Mouse (Mus musculus) forebrain, embryonic 11.5 days (tissue): ENCODE measurements around the gene Gm20388. TPM values are rescaled to one million over a fixed set of nuclear protein-coding genes. Genes with fewer than 3 reads are reported as not detected.

Experiments used
- ATAC-seq: fragments of 200-750 bp; cut with Nextera tagmentation; replicated peaks from 2 replicates; pipeline ENCODE4 v1.8.0; 2017; ENCODE audit warnings: moderate TSS enrichment; ENCODE audit not compliant: low FRiP score
- DNase-seq: peaks from one replicate; pipeline ENCODE4 v3.0.0-alpha.2; 2017; ENCODE audit warnings: low spot score
- H3K27ac ChIP-seq: fragments of 300-500 bp; sonication (generic); 2 replicates; pipeline ENCODE4 v1.5.1; 2014; ENCODE audit warnings: low read depth, low read length
- H3K27me3 ChIP-seq: fragments of 300-500 bp; sonication (generic); 2 replicates; pipeline ENCODE4 v1.6.1; 2014; ENCODE audit warnings: mild to moderate bottlenecking, low read length, mixed read lengths; ENCODE audit not compliant: control insufficient read depth, insufficient read depth
- H3K36me3 ChIP-seq: fragments of 300-500 bp; sonication (generic); 2 replicates; pipeline ENCODE4 v1.6.1; 2014; ENCODE audit warnings: mild to moderate bottlenecking, low read length, moderate library complexity, mixed read lengths; ENCODE audit not compliant: control insufficient read depth, insufficient read depth
- H3K4me1 ChIP-seq: fragments of 300-500 bp; sonication (generic); replicated peaks from 2 replicates; pipeline ENCODE4 v1.6.1; 2014; ENCODE audit warnings: low read length, mixed read lengths; ENCODE audit not compliant: control insufficient read depth, insufficient read depth
- H3K4me2 ChIP-seq: fragments of 300-500 bp; sonication (generic); 2 replicates; pipeline ENCODE4 v1.6.1; 2014; ENCODE audit warnings: low read depth, mild to moderate bottlenecking, low read length, moderate library complexity, mixed read lengths; ENCODE audit not compliant: severe bottlenecking
- H3K4me3 ChIP-seq: fragments of 300-500 bp; sonication (generic); 2 replicates; pipeline ENCODE4 v1.5.1; 2014; ENCODE audit warnings: low read depth, low read length
- H3K9ac ChIP-seq: fragments of 300-500 bp; sonication (generic); 2 replicates; pipeline ENCODE4 v1.6.1; 2014; ENCODE audit warnings: low read length
- H3K9me3 ChIP-seq: fragments of 300-500 bp; sonication (generic); 2 replicates; pipeline ENCODE4 v1.6.1; 2016; ENCODE audit warnings: low read length, mixed read lengths; ENCODE audit not compliant: control insufficient read depth
- WGBS: fragments of 180-500 bp; shearing (Covaris S2); extraction: QIAGEN DNeasy Blood & Tissue Kit; methylation state at CpG from one replicate; pipeline ENCODE4 v1.1.7; 2014; 5-methylcytosine and 5-hydroxymethylcytosine counted together
- polyA plus RNA-seq: library from polyadenylated mRNA; unstranded; fragments of >200 nt; fragmentation: Nextera tagmentation; extraction: Ambion mirVana; gene quantifications from 2 replicates; pipeline ENCODE4 v1.2.1, GENCODE M21; 2014

The Gm20388 gene
- polyA plus RNA-seq, 1 experiment from 2014 or later = not detected

DNA sequence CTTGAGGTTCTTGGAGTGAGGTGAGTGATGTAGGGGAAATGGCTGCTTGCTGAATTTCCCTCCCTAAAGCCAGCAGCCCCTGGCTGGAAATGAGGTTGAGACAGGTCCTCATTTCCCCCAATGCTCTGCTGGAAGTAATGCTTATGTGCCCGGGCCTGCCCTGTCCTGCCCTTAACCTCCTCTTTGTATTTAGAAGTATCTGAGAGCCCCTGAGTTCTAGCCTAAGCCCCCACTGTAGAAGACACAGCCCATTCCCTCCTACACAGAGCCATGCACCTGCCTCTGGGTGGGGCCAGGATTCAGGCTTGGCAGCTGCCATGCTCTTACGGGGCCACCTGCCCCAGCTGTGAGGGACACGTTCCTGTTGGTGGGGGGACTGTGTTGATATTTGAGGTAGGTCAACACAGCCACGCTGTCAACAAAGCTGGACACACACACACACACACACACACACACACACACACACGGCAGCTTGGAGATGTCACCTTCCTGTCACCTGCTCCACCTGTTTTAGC is 2787.7 kb downstream of the Gm20388 start:
- Histone ChIP-seq H3K27me3 (no peaks in the 10 kb centered on the region), H3K27ac (no peak overlapping the region), H3K36me3 (no peaks in the 10 kb centered on the region), H3K9ac (no peak overlapping the region), H3K4me1 (no peaks in the 10 kb centered on the region), H3K4me2 (no peak overlapping the region), H3K9me3 (no peaks in the 10 kb centered on the region), H3K4me3 (no peak overlapping the region)
- ATAC-seq (no peak), DNase-seq (no peak)
- WGBS = 78% methylated on average over 5 of the region's 5 CpGs

- H3K4me3 ChIP-seq = no peak within 1 kb of the TSS
- H3K4me2 ChIP-seq = no peak within 1 kb of the TSS
- H3K27me3 ChIP-seq = no peaks in the 10 kb centered on the region
- no peak within 1 kb of the TSS for H3K27ac ChIP-seq
- no peaks in the 10 kb centered on the region for H3K9me3 ChIP-seq
- peak; percentile 59 for DNase-seq
- no peak for ATAC-seq
- no peak within 1 kb of the TSS for H3K9ac ChIP-seq
- no peaks in the 10 kb centered on the region for H3K36me3 ChIP-seq
- no peaks in the 10 kb centered on the region for H3K4me1 ChIP-seq
- 71% methylated on average over 13 of the region's 13 CpGs for WGBS
Observed at GRCm38 (mm10) chr8:122699005-122699492, 2788.4 kb downstream of the Gm20388 start, which contains the start of gene Cbfa2t3. Gene Cbfa2t3, minus strand, starts transcription at chr8:122699109.

GRCm38 (mm10) chr8:122700628-122701027 is 2790.0 kb downstream of the Gm20388 start:
- ATAC-seq (no peak), DNase-seq (no peak)
- H3K4me1 ChIP-seq = peaks cover 2% of the 10 kb centered on the region; the same call in 1 of the 2 replicates
- H3K27ac ChIP-seq = no peak overlapping the region
- WGBS = 75% methylated on average over 13 of the region's 13 CpGs
- no peaks in the 10 kb centered on the region for H3K27me3 ChIP-seq
- no peak overlapping the region for H3K4me2 ChIP-seq
- no peak overlapping the region for H3K9ac ChIP-seq
- H3K9me3 ChIP-seq = no peaks in the 10 kb centered on the region
- no peaks in the 10 kb centered on the region for H3K36me3 ChIP-seq
- no peak overlapping the region for H3K4me3 ChIP-seq

DNA sequence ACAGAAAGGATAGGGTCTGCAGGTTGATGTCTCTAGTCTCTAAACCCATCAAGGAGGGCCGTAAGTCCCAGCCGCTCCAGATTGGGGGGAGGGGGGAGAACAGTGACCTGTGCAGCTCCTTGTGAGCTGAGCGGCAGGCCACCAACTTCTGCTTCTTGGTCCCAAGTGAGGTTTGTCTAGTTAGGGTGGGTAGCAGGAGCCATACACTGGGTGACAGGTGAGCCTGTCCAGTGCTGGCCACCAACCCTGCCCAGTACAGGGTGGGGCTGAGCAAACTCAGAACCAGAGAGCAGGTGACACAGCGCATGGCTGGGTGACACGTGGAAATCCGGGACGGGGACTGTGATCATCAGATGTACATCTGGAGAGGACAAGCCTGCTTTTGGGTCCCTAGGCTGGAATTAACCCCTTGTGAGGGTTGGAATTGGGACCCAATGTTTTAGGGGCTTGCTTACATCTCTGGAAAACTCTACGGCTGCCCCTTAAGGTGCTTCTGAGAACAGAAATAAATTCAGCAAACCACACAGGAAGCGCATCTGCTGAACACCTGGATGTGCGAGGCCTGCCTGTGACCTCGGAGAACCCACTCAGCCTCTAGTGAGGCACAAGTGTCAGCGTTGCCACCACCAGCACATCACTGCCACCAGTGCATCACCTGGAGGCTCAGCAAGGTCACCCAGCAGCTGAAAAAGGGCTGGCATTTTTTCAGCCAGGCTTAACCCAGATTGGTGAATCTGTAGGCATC is 2791.0 kb downstream of the Gm20388 start:
- Histone ChIP-seq H3K9me3 (no peaks in the 10 kb centered on the region), H3K4me1 (peaks cover 5% of the 10 kb centered on the region; the same call in 1 of the 2 replicates), H3K9ac (no peak overlapping the region), H3K27me3 (no peaks in the 10 kb centered on the region), H3K4me3 (no peak overlapping the region), H3K36me3 (no peaks in the 10 kb centered on the region), H3K4me2 (no peak overlapping the region), H3K27ac (no peak overlapping the region)
- ATAC-seq (no peak), DNase-seq (no peak)
- 87% methylated on average over 12 of the region's 12 CpGs for WGBS

DNA sequence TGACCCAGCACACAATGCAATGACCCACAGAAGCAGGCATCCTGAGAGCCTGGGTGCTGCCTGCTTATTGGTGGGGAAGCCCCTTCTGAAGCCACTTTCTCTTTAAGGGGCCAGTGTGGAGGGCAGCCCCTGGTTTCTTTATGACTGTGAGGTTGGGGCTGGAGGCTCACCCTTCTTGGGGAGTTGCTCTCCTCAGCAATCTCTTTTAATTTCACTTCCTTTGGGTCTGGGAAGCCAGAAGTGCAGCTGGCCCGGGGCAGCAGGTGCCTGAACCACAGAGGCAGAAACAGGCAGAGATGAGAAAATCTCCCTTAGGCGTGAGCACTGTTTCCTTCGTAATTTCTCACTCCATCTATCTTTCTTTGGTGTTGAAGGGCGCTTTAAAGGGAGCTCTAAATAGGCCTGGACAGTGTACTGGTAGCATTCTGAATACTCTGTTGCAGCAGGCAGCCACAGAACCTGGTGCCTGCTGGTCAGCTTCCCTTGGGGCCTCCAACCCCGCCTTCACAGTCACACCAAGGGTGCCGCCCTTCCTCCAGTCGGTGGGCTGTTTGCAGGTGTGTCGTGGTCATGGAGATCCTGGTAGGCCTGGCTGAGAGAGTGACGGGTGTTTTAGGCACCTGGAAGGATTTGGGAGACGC is 2791.8 kb downstream of the Gm20388 start:
- H3K9ac ChIP-seq = no peak overlapping the region
- H3K9me3 ChIP-seq = no peaks in the 10 kb centered on the region
- peaks cover 5% of the 10 kb centered on the region; the same call in 1 of the 2 replicates for H3K4me1 ChIP-seq
- H3K4me3 ChIP-seq = no peak overlapping the region
- DNase-seq (no peak), ATAC-seq (no peak)
- H3K36me3 ChIP-seq = no peaks in the 10 kb centered on the region
- WGBS = 60% methylated on average over 10 of the region's 10 CpGs
- no peaks in the 10 kb centered on the region for H3K27me3 ChIP-seq
- no peak overlapping the region for H3K27ac ChIP-seq
- H3K4me2 ChIP-seq = no peak overlapping the region

GRCm38 (mm10) chr8:122702957-122703356 is 2792.3 kb downstream of the Gm20388 start:
- no peak overlapping the region for H3K4me3 ChIP-seq
- H3K9me3 ChIP-seq = no peaks in the 10 kb centered on the region
- peaks cover 5% of the 10 kb centered on the region; the same call in 1 of the 2 replicates for H3K4me1 ChIP-seq
- ATAC-seq (no peak), DNase-seq (no peak)
- no peak overlapping the region for H3K4me2 ChIP-seq
- no peaks in the 10 kb centered on the region for H3K36me3 ChIP-seq
- H3K27me3 ChIP-seq = no peaks in the 10 kb centered on the region
- H3K27ac ChIP-seq = no peak overlapping the region
- H3K9ac ChIP-seq = no peak overlapping the region
- 86% methylated on average over 6 of the region's 6 CpGs for WGBS

DNA sequence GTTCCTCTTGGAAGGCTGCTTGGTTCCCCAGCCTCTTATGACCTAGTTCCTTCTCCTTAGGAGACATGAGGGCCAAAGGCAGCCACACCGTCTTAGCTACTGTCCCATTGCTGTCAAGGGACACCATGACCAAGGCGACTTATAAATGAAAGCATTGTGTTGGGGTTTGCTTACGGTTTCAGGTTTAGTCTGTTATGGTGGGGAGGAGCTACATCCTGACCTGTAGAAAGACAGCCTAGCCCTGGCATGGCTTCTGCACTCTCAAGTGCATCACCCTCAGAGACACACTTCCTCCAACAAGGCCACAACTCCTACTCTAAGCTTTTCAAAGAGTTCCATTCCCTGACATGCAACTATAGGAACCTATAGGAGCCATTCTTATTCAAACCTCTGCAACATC is 2794.0 kb downstream of the Gm20388 start:
- H3K9ac ChIP-seq = no peak overlapping the region
- no peaks in the 10 kb centered on the region for H3K27me3 ChIP-seq
- no peaks in the 10 kb centered on the region for H3K36me3 ChIP-seq
- ATAC-seq (no peak), DNase-seq (no peak)
- H3K27ac ChIP-seq = no peak overlapping the region
- H3K4me3 ChIP-seq = no peak overlapping the region
- no peak overlapping the region for H3K4me2 ChIP-seq
- whole genome bisulfite sequencing = 81% methylated on average over 3 of the region's 3 CpGs
- no peaks in the 10 kb centered on the region for H3K9me3 ChIP-seq
- peaks cover 5% of the 10 kb centered on the region; the same call in 1 of the 2 replicates for H3K4me1 ChIP-seq

DNA sequence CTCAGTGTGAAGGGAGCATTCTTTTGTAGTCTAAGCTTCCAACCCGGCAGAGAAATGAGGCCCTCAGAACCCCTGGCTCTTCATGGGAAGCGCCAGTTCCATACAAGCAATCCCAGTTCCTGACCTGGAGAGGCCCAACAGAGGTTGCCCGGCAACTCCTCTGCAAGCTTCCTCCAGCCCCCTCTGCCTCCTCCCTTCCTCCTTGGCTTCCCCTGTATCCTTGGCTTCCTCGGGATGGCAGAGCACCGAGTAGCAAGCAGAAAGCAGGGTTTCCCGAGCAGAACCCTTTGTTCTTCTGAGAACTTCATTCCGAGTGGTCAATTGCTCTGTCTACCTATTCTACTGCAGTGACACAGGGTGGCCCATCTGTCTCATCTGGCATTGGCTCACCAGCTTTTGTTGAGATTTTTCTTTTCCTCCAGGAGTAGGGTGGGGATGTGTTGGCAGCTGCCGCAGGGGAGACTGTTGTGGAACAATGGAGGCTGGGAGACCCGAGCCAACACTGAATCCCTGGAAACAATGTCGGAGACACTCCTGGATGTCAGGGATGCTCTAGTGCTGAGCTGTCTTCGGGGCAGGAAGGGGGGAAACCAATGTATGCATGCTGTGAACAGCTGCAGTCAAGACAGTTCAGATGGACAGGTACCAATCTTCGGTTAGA is 2795.4 kb downstream of the Gm20388 start:
- ATAC-seq (no peak), DNase-seq (no peak)
- 45% methylated on average over 12 of the region's 12 CpGs for WGBS
- Histone ChIP-seq H3K36me3 (no peaks in the 10 kb centered on the region), H3K4me2 (no peak overlapping the region), H3K9ac (no peak overlapping the region), H3K4me3 (no peak overlapping the region), H3K9me3 (no peaks in the 10 kb centered on the region), H3K4me1 (peaks cover 5% of the 10 kb centered on the region; the same call in 1 of the 2 replicates), H3K27me3 (no peaks in the 10 kb centered on the region), H3K27ac (no peak overlapping the region)
